Mouse (Mus musculus) CD4-positive helper T cell, adult 2 months (primary cell): ENCODE data around the gene Itga7.
A peak's percentile ranks its signal among the peaks of the same experiment; 100 is the strongest.

Source experiments
- DNase-seq: peaks from one replicate; pipeline ENCODE4 v3.0.0-alpha.2; 2012; ENCODE audit warnings: low read depth, missing footprints, low spot score

The Itga7 gene

GRCm38 (mm10) chr10:128911430-128911829, 22.2 kb upstream of the Itga7 start:
- no peak for DNase-seq

- DNase-seq: no peak
Observed at GRCm38 (mm10) chr10:128912268-128912667, 21.4 kb upstream of the Itga7 start.

- DNase-seq: no peak
Observed at GRCm38 (mm10) chr10:128912791-128913190, 20.8 kb upstream of the Itga7 start.

- DNase-seq: peak; percentile 81
Observed at GRCm38 (mm10) chr10:128913219-128913618, 20.4 kb upstream of the Itga7 start.

- DNase-seq: no peak
Observed at GRCm38 (mm10) chr10:128913696-128914095, 19.9 kb upstream of the Itga7 start.

GRCm38 (mm10) chr10:128915550-128915949, 18.1 kb upstream of the Itga7 start:
- no peak for DNase-seq

GRCm38 (mm10) chr10:128916665-128917064, 17.0 kb upstream of the Itga7 start:
- no peak for DNase-seq

GRCm38 (mm10) chr10:128917400-128917799, 16.2 kb upstream of the Itga7 start:
- no peak for DNase-seq

GRCm38 (mm10) chr10:128918246-128918645, 15.4 kb upstream of the Itga7 start:
- no peak for DNase-seq

GRCm38 (mm10) chr10:128919203-128919631, 14.4 kb upstream of the Itga7 start:
- DNase-seq: no peak

- no peak for DNase-seq
Observed at GRCm38 (mm10) chr10:128919966-128920365, 13.7 kb upstream of the Itga7 start.

GRCm38 (mm10) chr10:128920736-128921161, 12.9 kb upstream of the Itga7 start:
- DNase-seq: no peak

- no peak for DNase-seq
Observed at GRCm38 (mm10) chr10:128921251-128921650, 12.4 kb upstream of the Itga7 start.

GRCm38 (mm10) chr10:128921883-128922821, 11.5 kb upstream of the Itga7 start:
- no peak for DNase-seq

GRCm38 (mm10) chr10:128922822-128923012, 10.9 kb upstream of the Itga7 start, which contains the start of gene Rdh5:
Gene Rdh5, minus strand, starts transcription at chr10:128922888.
- no peak for DNase-seq

GRCm38 (mm10) chr10:128923013-128923691, 10.5 kb upstream of the Itga7 start:
- peak; percentile 95 for DNase-seq

GRCm38 (mm10) chr10:128923935-128924334, 9.7 kb upstream of the Itga7 start, which contains the start of gene Bloc1s1:
Gene Bloc1s1, minus strand, starts transcription at chr10:128924035.
- no peak for DNase-seq

- no peak for DNase-seq
Observed at GRCm38 (mm10) chr10:128928356-128928755, 5.3 kb upstream of the Itga7 start.

- DNase-seq: no peak
Observed at GRCm38 (mm10) chr10:128929638-128930378, 3.8 kb upstream of the Itga7 start.

GRCm38 (mm10) chr10:128931441-128931840, 2.2 kb upstream of the Itga7 start:
- no peak for DNase-seq

GRCm38 (mm10) chr10:128933976-128934721, 531 bp downstream of the Itga7 start:
- peak; percentile 10 for DNase-seq
